Mouse (Mus musculus) lung, embryonic 15.5 days (tissue): ENCODE measurements at regions not wholly inside any gene's neighbourhood (a gene's known extent, or its start where the extent isn't known, plus 50 kb on each side); places are given as distances from the start of the nearest gene placed in this dataset.

ENCODE experiments used
- ATAC-seq: fragments of 200-750 bp; cut with Nextera tagmentation; 2 replicates; pipeline ENCODE4 v1.8.0; 2017; ENCODE audit warnings: moderate number of reproducible peaks, borderline replicate concordance; ENCODE audit not compliant: low FRiP score, low TSS enrichment; ENCODE audit errors: extremely low read depth
- H3K27ac ChIP-seq: fragments of 300-500 bp; sonication (generic); 2 replicates; pipeline ENCODE4 v1.5.1; 2015; ENCODE audit warnings: moderate library complexity, mild to moderate bottlenecking, inconsistent platforms
- H3K27me3 ChIP-seq: fragments of 300-500 bp; sonication (generic); 2 replicates; pipeline ENCODE4 v1.6.1; 2015; ENCODE audit warnings: inconsistent platforms
- H3K36me3 ChIP-seq: fragments of 300-500 bp; sonication (generic); 2 replicates; pipeline ENCODE4 v1.6.1; 2015; ENCODE audit warnings: inconsistent platforms
- H3K4me1 ChIP-seq: fragments of 300-500 bp; sonication (generic); 2 replicates; pipeline ENCODE4 v1.6.1; 2015; ENCODE audit warnings: inconsistent platforms
- H3K4me2 ChIP-seq: fragments of 300-500 bp; sonication (generic); 2 replicates; pipeline ENCODE4 v1.6.1; 2015; ENCODE audit warnings: inconsistent platforms, mild to moderate bottlenecking, moderate library complexity
- H3K4me3 ChIP-seq: fragments of 300-500 bp; sonication (generic); 2 replicates; pipeline ENCODE4 v1.5.1; 2015; ENCODE audit warnings: mild to moderate bottlenecking, inconsistent platforms
- H3K9ac ChIP-seq: fragments of 300-500 bp; sonication (generic); 2 replicates; pipeline ENCODE4 v1.6.1; 2015; ENCODE audit warnings: inconsistent platforms
- H3K9me3 ChIP-seq: fragments of 300-500 bp; sonication (generic); 2 replicates; pipeline ENCODE4 v1.6.1; 2016; ENCODE audit warnings: inconsistent platforms
- WGBS: fragments of 180-500 bp; shearing (Covaris S2); methylation state at CpG from one replicate; pipeline ENCODE4 v1.1.7; 2015; 5-methylcytosine and 5-hydroxymethylcytosine counted together

DNA sequence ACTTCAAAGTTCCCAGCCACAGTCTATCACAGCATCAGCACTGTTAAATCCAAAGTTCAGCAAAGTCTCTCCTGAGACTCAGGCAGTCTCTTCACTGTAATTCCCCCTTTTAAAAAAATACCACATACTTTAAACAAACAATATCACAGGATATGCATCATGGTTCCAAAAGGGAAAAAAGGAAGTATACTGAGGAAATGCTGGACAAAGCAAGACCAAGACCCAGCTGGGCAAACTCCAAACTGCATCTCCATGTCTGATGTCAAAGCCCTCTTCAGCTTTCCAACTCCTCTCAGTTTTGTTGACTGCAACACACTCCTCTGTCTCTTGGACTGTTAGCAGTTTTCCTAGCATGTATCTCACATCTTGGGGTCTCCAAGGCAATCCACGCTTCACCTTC is 165.5 kb downstream of the B3gnt2 start:
- WGBS, result 77% methylated on average over 1 of the region's 1 CpGs
- no peak overlapping the region for H3K4me2 ChIP-seq
- no peak overlapping the region for H3K9ac ChIP-seq
- no peaks in the 10 kb centered on the region for H3K27me3 ChIP-seq
- H3K4me3 ChIP-seq, result no peak overlapping the region
- H3K9me3 ChIP-seq, result no peaks in the 10 kb centered on the region
- H3K36me3 ChIP-seq, result no peaks in the 10 kb centered on the region
- ATAC-seq, result no peak
- peaks cover 5% of the 10 kb centered on the region; the same call in 1 of the 2 replicates for H3K4me1 ChIP-seq
- no peak overlapping the region for H3K27ac ChIP-seq

DNA sequence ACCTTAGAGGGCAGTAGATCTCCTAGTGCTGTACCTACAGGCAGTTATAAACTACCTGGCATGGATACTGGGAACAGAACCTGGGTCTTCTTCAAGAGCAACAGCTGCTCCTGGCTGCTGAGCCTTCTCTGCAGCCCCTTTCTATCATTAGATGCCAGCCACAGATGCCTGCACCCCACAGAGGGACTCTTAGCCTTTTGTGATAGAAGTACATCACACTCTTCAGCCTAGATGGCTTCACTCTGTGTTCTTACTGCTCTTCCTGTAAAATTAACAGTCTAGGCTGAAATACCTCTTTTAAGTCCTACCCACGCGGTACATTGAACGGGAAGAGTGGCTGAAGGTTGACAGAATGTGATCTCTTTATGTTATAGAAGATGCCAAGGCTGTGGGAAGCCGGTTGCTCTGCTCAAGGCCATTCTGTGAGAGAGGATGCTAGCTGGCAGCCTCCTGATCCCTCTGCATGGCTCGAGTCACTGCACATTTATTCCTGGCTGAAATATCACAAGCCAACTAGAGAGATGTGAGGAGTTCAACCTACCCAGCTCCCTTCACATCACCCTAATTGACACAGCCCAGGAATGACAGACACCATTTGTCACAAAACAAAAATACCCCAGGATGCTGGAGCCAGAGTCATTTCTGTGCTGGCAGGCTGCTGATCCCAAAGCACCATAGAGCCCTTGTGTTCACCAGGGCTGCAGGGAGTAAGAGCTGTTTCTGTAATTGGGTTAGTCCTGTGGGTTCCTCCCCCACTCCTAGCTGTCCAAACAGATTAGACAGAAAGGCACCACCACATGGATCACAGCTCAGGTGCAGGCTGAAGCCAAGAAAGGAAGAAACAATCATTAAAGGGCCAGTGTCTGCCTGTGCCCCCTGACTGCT is 162.5 kb downstream of the B3gnt2 start:
- Histone ChIP-seq H3K4me1 (peaks cover 5% of the 10 kb centered on the region; the same call in 1 of the 2 replicates), H3K4me3 (no peak overlapping the region), H3K27me3 (no peaks in the 10 kb centered on the region), H3K9ac (no peak overlapping the region), H3K9me3 (no peaks in the 10 kb centered on the region), H3K27ac (no peak overlapping the region), H3K4me2 (no peak overlapping the region), H3K36me3 (no peaks in the 10 kb centered on the region)
- ATAC-seq, result no peak
- 56% methylated on average over 5 of the region's 5 CpGs for WGBS

DNA sequence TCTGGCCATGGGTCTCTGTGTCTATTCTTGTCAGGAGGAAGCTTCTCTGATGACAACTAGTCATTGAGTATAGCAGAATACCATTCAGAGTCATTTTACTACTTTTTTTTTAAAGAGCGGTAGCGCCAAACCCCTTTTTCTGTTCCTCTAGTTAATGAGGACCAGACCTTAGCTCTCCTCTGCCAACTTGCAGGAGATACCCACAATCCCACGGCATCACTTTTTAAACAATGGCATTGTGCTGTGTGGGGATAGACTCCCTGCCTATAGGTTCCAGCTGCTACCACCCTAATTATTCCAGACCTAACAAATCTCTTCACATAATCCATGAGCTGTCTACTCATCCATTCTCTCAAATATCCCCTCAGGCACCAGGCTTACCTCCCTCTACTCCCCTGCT is 154.7 kb downstream of the B3gnt2 start:
- WGBS, result 89% methylated on average over 3 of the region's 3 CpGs

More for the DNA sequence above, 154.7 kb downstream of the B3gnt2 start:
- no peak overlapping the region for H3K4me3 ChIP-seq
- H3K4me1 ChIP-seq, result no peaks in the 10 kb centered on the region
- ATAC-seq, result no peak
- H3K27me3 ChIP-seq, result no peaks in the 10 kb centered on the region
- no peaks in the 10 kb centered on the region for H3K9me3 ChIP-seq
- no peak overlapping the region for H3K4me2 ChIP-seq
- H3K9ac ChIP-seq, result no peak overlapping the region
- H3K27ac ChIP-seq, result no peak overlapping the region
- H3K36me3 ChIP-seq, result no peaks in the 10 kb centered on the region
